Comparison of ENCODE assay signal across 8 mouse cellular contexts in the genomic region with DNA sequence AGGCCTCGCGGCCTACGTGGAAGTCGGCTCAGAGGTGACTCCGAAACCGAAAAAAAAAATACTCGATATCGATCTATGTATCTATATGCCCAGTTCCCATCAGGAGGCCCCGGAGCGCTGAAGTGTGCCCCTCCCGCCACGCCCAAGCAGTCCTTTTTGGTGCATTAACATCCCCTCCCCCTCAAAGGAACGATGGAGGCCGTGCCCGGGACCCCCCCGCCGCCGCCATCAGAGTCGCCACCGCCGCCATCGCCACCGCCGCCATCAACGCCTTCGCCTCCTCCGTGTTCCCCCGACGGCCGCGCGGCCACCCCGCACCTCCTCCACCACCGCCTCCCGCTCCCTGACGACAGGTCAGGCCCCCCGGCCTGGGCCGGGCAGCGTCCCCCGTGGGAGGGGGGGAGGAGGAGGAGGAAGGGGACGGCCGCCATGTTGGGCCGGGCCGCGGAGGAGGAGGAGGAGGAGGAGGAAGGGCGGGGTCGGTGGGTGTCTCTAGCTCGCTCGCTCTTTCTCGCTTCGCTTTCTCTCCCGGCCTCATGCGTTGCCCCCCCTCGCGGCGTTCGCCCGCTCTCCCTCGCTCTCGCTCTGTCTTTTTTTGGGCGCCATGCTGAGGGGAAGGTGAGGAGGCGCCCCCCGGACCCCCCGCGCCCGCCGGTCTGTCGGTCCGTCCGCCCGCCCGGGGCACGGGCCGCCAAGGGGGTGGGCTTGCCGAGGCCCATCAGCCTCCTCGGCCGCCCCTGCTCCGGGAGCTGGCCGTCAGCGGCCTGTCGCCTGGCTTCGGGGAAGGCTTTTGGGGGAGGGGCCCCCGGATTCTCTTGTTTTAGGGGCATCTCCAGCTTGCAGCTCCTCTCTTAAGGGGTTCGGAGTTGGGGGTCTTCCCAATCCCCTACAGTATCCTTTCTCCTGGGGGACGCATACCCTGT. TPM values are rescaled to one million over a fixed set of nuclear protein-coding genes. Genes with fewer than 3 reads are reported as not detected.
A peak's percentile ranks its signal among the peaks of the same experiment; 100 is the strongest.
DNase-seq lines count a peak whose midpoint lies in the region; ATAC-seq and TF ChIP-seq lines count a peak whose summit lies in the region.

TSS of gene Zc3h4 (plus strand) at position 222 of the 923 bp plus-strand sequence.

- peaks cover 21% of the 10 kb centered on the region for H3K4me1 ChIP-seq in lung, postnatal 0 days (ENCODE audit: insufficient read depth, low read depth, low read length)

- DNase-seq in MN1 (ENCODE audit: low spot score), result peak; percentile 87
- peak; percentile 91 for DNase-seq in cerebellum, adult 9-10 months
- DNase-seq in layer of hippocampus, postnatal 10 days (ENCODE audit: low spot score in 2 of 2), result peak; percentile 86 to 91
- peak; percentile 95 for DNase-seq in lung, postnatal 0 days (ENCODE audit: low spot score)
- DNase-seq in ovary, postnatal 10 days (ENCODE audit: low spot score), result peak; percentile 95
- peak; percentile 92 for DNase-seq in thymus, postnatal 0 days (ENCODE audit: low spot score)

- peak within 1 kb of the TSS; percentile 97 for H3K4me3 ChIP-seq in lung, postnatal 0 days (ENCODE audit: low read depth, low read length)

- H3K36me3 ChIP-seq in lung, postnatal 0 days (ENCODE audit: insufficient read depth, low read length), result no peaks in the 10 kb centered on the region

- H3K9ac ChIP-seq in lung, postnatal 0 days (replicated peaks; ENCODE audit: low read depth), result peak within 1 kb of the TSS; percentile 100

- TF ChIP-seq CTCF in lung, postnatal 0 days (IDR thresholded peaks at IDR 0.05), result peak; percentile 36; the same call in 1 of the 2 replicates

- H3K27me3 ChIP-seq in lung, postnatal 0 days (replicated peaks; ENCODE audit: insufficient read depth, low read length), result no peaks in the 10 kb centered on the region

- WGBS in lung, postnatal 0 days, result 4% methylated on average over 34 of the region's 85 CpGs

- peak; percentile 38 for TF ChIP-seq EP300 in lung, postnatal 0 days (IDR thresholded peaks at IDR 0.05)

- H3K4me2 ChIP-seq in lung, postnatal 0 days (replicated peaks; ENCODE audit: low read depth, low read length), result peak within 1 kb of the TSS; percentile 89

- H3K27ac ChIP-seq in lung, postnatal 0 days (ENCODE audit: low read length), result peak within 1 kb of the TSS; percentile 100

- 0 out of 2 replicates have a peak, but pooled peaks have one; percentile 8 for ATAC-seq in frontal cortex, adult (ENCODE audit: low TSS enrichment)
- ATAC-seq in hematopoietic stem cell, adult 5-6 weeks (replicated peaks in 1 of 2; ENCODE audit: insufficient read depth in 1 of 2, low FRiP score in 2 of 2, low TSS enrichment in 1 of 2, low read depth in 1 of 2, poor library complexity in 2 of 2, severe bottlenecking in 2 of 2), result peak; percentile 8 to 22; a peak in 3 of 4 replicates
- ATAC-seq in lung, postnatal 0 days, result peak; percentile 30

- no peaks in the 10 kb centered on the region for H3K9me3 ChIP-seq in lung, postnatal 0 days (ENCODE audit: low read length)

RNA-seq across cellular contexts. Expression of gene Zc3h4, which starts in this region (rescaled TPM):
- total RNA-seq in hematopoietic stem cell, adult 5-6 weeks (2017), result 38.8 and 53.3 TPM in 2 replicates
- 10 to 100 TPM; 46.4 to 52.8 TPM for total RNA-seq in layer of hippocampus, postnatal 10 days (2021)
- polyA plus RNA-seq in lung, postnatal 0 days (2015; fragmentation: Nextera tagmentation; extraction: Ambion mirVana), result 7.9 and 8.2 TPM in 2 replicates
- polyA plus RNA-seq in thymus, postnatal 0 days (2015; fragmentation: Nextera tagmentation; extraction: Ambion mirVana), result 12.2 and 15.9 TPM in 2 replicates

Comparison
In these comparisons a context has a peak if more than half of its experiments do, and no peak if none do; other contexts are left out.
1. Peak in every context shown above with its lines: DNase-seq, ATAC-seq, H3K4me3 ChIP-seq and H3K27ac ChIP-seq.